8 mouse cellular contexts compared by ENCODE assay signal in genomic region chr17:44737275-44738120, GRCm38 (mm10). TPM values are rescaled to one million over a fixed set of nuclear protein-coding genes. Genes with fewer than 3 reads are reported as not detected.
A peak's percentile ranks its signal among the peaks of the same experiment; 100 is the strongest.
DNase-seq lines count a peak whose midpoint lies in the region; ATAC-seq lines count a peak whose summit lies in the region.

No protein-coding gene starts in this region.

- DNase-seq in heart, adult 11 months: peak; percentile 59
- DNase-seq in heart, adult 8-10 months (ENCODE audit: low spot score): no peak
- DNase-seq in 3T3-L1 (ENCODE audit: low read depth, low spot score): peak; percentile 56
- DNase-seq in brain, adult 2 months (ENCODE audit: low read depth, low spot score): peak; percentile 31
- no peak for DNase-seq in right cerebral cortex, postnatal 4 days

- H3K27ac ChIP-seq in heart, embryonic 15.5 days: no peak overlapping the region
- peak overlapping the region; percentile 40; the same call in 1 of the 2 replicates for H3K27ac ChIP-seq in limb, embryonic 15.5 days
- no peak overlapping the region for H3K27ac ChIP-seq in stomach, embryonic 15.5 days

- no peak for ATAC-seq in heart, embryonic 15.5 days (replicated peaks; ENCODE audit: insufficient number of reproducible peaks, insufficient read depth, low FRiP score, low read depth)
- 0 out of 2 replicates have a peak, but pooled peaks have one; percentile 41 for ATAC-seq in limb, embryonic 15.5 days (ENCODE audit: insufficient number of reproducible peaks, low FRiP score, low TSS enrichment, low read depth)
- ATAC-seq in stomach, embryonic 15.5 days (ENCODE audit: insufficient read depth, low FRiP score, low read depth): no peak

- peaks cover 37% of the 10 kb centered on the region for H3K4me1 ChIP-seq in heart, embryonic 15.5 days (replicated peaks)
- H3K4me1 ChIP-seq in limb, embryonic 15.5 days: peaks cover 42% of the 10 kb centered on the region
- peaks cover 26% of the 10 kb centered on the region for H3K4me1 ChIP-seq in stomach, embryonic 15.5 days

- WGBS in heart, embryonic 15.5 days: 1% methylated on average over 33 of the region's 33 CpGs
- 2% methylated on average over 33 of the region's 33 CpGs for WGBS in limb, embryonic 15.5 days
- 1% methylated on average over 33 of the region's 33 CpGs for WGBS in stomach, embryonic 15.5 days

- no peaks in the 10 kb centered on the region for H3K9me3 ChIP-seq in heart, embryonic 15.5 days (replicated peaks)
- no peaks in the 10 kb centered on the region for H3K9me3 ChIP-seq in limb, embryonic 15.5 days
- H3K9me3 ChIP-seq in stomach, embryonic 15.5 days: no peaks in the 10 kb centered on the region

- H3K4me3 ChIP-seq in heart, embryonic 15.5 days: peak overlapping the region; percentile 34
- peak overlapping the region; percentile 60 for H3K4me3 ChIP-seq in limb, embryonic 15.5 days
- H3K4me3 ChIP-seq in stomach, embryonic 15.5 days (replicated peaks): peak overlapping the region; percentile 23

- peak overlapping the region; percentile 55 for H3K4me2 ChIP-seq in heart, embryonic 15.5 days
- peak overlapping the region; percentile 92 for H3K4me2 ChIP-seq in limb, embryonic 15.5 days
- H3K4me2 ChIP-seq in stomach, embryonic 15.5 days: peak overlapping the region; percentile 47

- no peaks in the 10 kb centered on the region for H3K36me3 ChIP-seq in heart, embryonic 15.5 days
- no peaks in the 10 kb centered on the region for H3K36me3 ChIP-seq in limb, embryonic 15.5 days
- H3K36me3 ChIP-seq in stomach, embryonic 15.5 days: no peaks in the 10 kb centered on the region

- H3K9ac ChIP-seq in heart, embryonic 15.5 days: no peak overlapping the region
- no peak overlapping the region for H3K9ac ChIP-seq in limb, embryonic 15.5 days
- no peak overlapping the region for H3K9ac ChIP-seq in stomach, embryonic 15.5 days

- H3K27me3 ChIP-seq in heart, embryonic 15.5 days: peaks cover 64% of the 10 kb centered on the region
- peaks cover 57% of the 10 kb centered on the region for H3K27me3 ChIP-seq in limb, embryonic 15.5 days
- peaks cover 46% of the 10 kb centered on the region for H3K27me3 ChIP-seq in stomach, embryonic 15.5 days (replicated peaks)

RNA-seq across cellular contexts. Expression of gene Supt3, which starts 39.5 kb away (rescaled TPM):
- total RNA-seq in heart, adult 8-10 months (2022): 10 to 100 TPM; 15.4 to 18.3 (median 17.4) TPM
- 20.7 and 21.1 TPM in 2 replicates for polyA plus RNA-seq in heart, embryonic 15.5 days (2015; fragmentation: Nextera tagmentation; extraction: Ambion mirVana)
- polyA plus RNA-seq in limb, embryonic 15.5 days (2015; fragmentation: Nextera tagmentation; extraction: Ambion mirVana): 18.8 and 19.2 TPM in 2 replicates
- 20.2 and 21.6 TPM in 2 replicates for polyA plus RNA-seq in stomach, embryonic 15.5 days (2015; fragmentation: Nextera tagmentation; extraction: Ambion mirVana)

Comparison
In these comparisons a context has a peak if more than half of its experiments do, and no peak if none do; other contexts are left out.
1. DNase-seq: peak in heart, adult 11 months (single experiment), 3T3-L1 (single experiment) and brain, adult 2 months (single experiment); none in heart, adult 8-10 months (single experiment) and right cerebral cortex, postnatal 4 days (single experiment).
2. Peak in every context shown above with its lines, with median percentiles within 50 percentile points of each other: H3K4me2 ChIP-seq and H3K4me3 ChIP-seq.